Mouse (Mus musculus): ENCODE measurements at regions not wholly inside any gene's neighbourhood (a gene's known extent, or its start where the extent isn't known, plus 50 kb on each side); places are given as distances from the start of the nearest gene placed in this dataset.
A peak's percentile ranks its signal among the peaks of the same experiment; 100 is the strongest.

GRCm38 (mm10) chr13:69182478-69182877, 183.1 kb upstream of the Adcy2 start:
- no peak for DNase-seq (ENCODE audit: low read depth, low spot score)

- no peak for DNase-seq (ENCODE audit: low read depth, low spot score)
Measured at GRCm38 (mm10) chr13:69190661-69191060, 191.3 kb upstream of the Adcy2 start.

GRCm38 (mm10) chr13:69196464-69196871, 197.1 kb upstream of the Adcy2 start:
- peak; percentile 26 for DNase-seq (ENCODE audit: low read depth, low spot score)

- DNase-seq (ENCODE audit: low read depth, low spot score) = no peak
Measured at GRCm38 (mm10) chr13:69207741-69208568, 208.6 kb upstream of the Adcy2 start.

GRCm38 (mm10) chr13:69208569-69208881, 209.2 kb upstream of the Adcy2 start:
- DNase-seq (ENCODE audit: low read depth, low spot score) = no peak

GRCm38 (mm10) chr13:69216579-69216978, 217.2 kb upstream of the Adcy2 start:
- DNase-seq (ENCODE audit: low read depth, low spot score) = no peak

- DNase-seq (ENCODE audit: low read depth, low spot score) = peak; percentile 41
Measured at GRCm38 (mm10) chr13:69220425-69220824, 221.1 kb upstream of the Adcy2 start.

- no peak for DNase-seq (ENCODE audit: low read depth, low spot score)
Measured at GRCm38 (mm10) chr13:69226538-69226937, 227.2 kb upstream of the Adcy2 start.

- DNase-seq (ENCODE audit: low read depth, low spot score) = no peak
Measured at GRCm38 (mm10) chr13:69230361-69230943, 231.1 kb upstream of the Adcy2 start.

GRCm38 (mm10) chr13:69236386-69236785, 237.0 kb upstream of the Adcy2 start:
- DNase-seq (ENCODE audit: low read depth, low spot score) = no peak

GRCm38 (mm10) chr13:69237918-69238317, 238.6 kb upstream of the Adcy2 start:
- DNase-seq (ENCODE audit: low read depth, low spot score) = no peak

- no peak for DNase-seq (ENCODE audit: low read depth, low spot score)
Measured at GRCm38 (mm10) chr13:69239261-69239915, 240.0 kb upstream of the Adcy2 start.

- DNase-seq (ENCODE audit: low read depth, low spot score) = no peak
Measured at GRCm38 (mm10) chr13:69242544-69243296, 243.4 kb upstream of the Adcy2 start.

- no peak for DNase-seq (ENCODE audit: low read depth, low spot score)
Measured at GRCm38 (mm10) chr13:69250334-69251129, 251.2 kb upstream of the Adcy2 start.

- DNase-seq (ENCODE audit: low read depth, low spot score) = no peak
Measured at GRCm38 (mm10) chr13:69251130-69251561, 251.8 kb upstream of the Adcy2 start.

- DNase-seq (ENCODE audit: low read depth, low spot score) = no peak
Measured at GRCm38 (mm10) chr13:69252335-69252734, 253.0 kb upstream of the Adcy2 start.

- no peak for DNase-seq (ENCODE audit: low read depth, low spot score)
Measured at GRCm38 (mm10) chr13:69260485-69260884, 261.1 kb upstream of the Adcy2 start.

GRCm38 (mm10) chr13:69260972-69261371, 261.6 kb upstream of the Adcy2 start:
- DNase-seq (ENCODE audit: low read depth, low spot score) = no peak

GRCm38 (mm10) chr13:69263722-69264121, 264.4 kb upstream of the Adcy2 start:
- DNase-seq (ENCODE audit: low read depth, low spot score) = peak; percentile 26

- peak; percentile 50 for DNase-seq (ENCODE audit: low read depth, low spot score)
Measured at GRCm38 (mm10) chr13:69266071-69266470, 266.7 kb upstream of the Adcy2 start.

GRCm38 (mm10) chr13:69272506-69272905, 261.0 kb upstream of the Nsun2 start:
- DNase-seq (ENCODE audit: low read depth, low spot score) = no peak

Measured in ZHBTc4 (cell line).